Mouse (Mus musculus): ENCODE measurements around the gene Paqr9. TPM values are rescaled to one million over a fixed set of nuclear protein-coding genes. Genes with fewer than 3 reads are reported as not detected.

Gene Paqr9
- polyA plus RNA-seq, 1 experiment from 2014 or later, result 63.6 TPM

- no peak for ATAC-seq
- no peak for DNase-seq
- WGBS (ENCODE audit: insufficient replicate concordance), result 78% methylated on average over 4 of the region's 4 CpGs
Measured at GRCm38 (mm10) chr9:95570604-95571003, 11.1 kb downstream of the Paqr9 start.

GRCm38 (mm10) chr9:95571494-95571893 is 12.0 kb downstream of the Paqr9 start:
- no peak for DNase-seq
- Histone ChIP-seq H3K36me3 (replicated peaks; ENCODE audit: insufficient read depth, low read length) (no peaks in the 10 kb centered on the region), H3K4me2 (ENCODE audit: low read depth, low read length) (no peak overlapping the region), H3K9me3 (ENCODE audit: low read length) (no peaks in the 10 kb centered on the region), H3K4me1 (ENCODE audit: insufficient read depth) (peaks cover 5% of the 10 kb centered on the region; the same call in 1 of the 2 replicates), H3K9ac (replicated peaks) (no peak overlapping the region), H3K27ac (ENCODE audit: low read depth) (0 out of 2 replicates have a peak overlapping the region, but pooled peaks have one; percentile 16), H3K27me3 (ENCODE audit: insufficient read depth, low read length) (no peaks in the 10 kb centered on the region), H3K4me3 (ENCODE audit: low read depth, low read length) (no peak overlapping the region)
- ATAC-seq, result no peak
- WGBS (ENCODE audit: insufficient replicate concordance), result 82% methylated on average over 4 of the region's 4 CpGs
- TF ChIP-seq EP300 (IDR thresholded peaks at IDR 0.05; ENCODE audit: low read depth), result no peak
- TF ChIP-seq CTCF (IDR thresholded peaks at IDR 0.05; ENCODE audit: low read depth), result no peak

More at GRCm38 (mm10) chr9:95570604-95571003, 11.1 kb downstream of the Paqr9 start:
- H3K27me3 ChIP-seq (ENCODE audit: insufficient read depth, low read length), result no peaks in the 10 kb centered on the region
- peaks cover 7% of the 10 kb centered on the region; the same call in 1 of the 2 replicates for H3K4me1 ChIP-seq (ENCODE audit: insufficient read depth)
- TF ChIP-seq CTCF (IDR thresholded peaks at IDR 0.05; ENCODE audit: low read depth) (no peak), EP300 (IDR thresholded peaks at IDR 0.05; ENCODE audit: low read depth) (no peak)
- H3K4me2 ChIP-seq (ENCODE audit: low read depth, low read length), result no peak overlapping the region
- H3K9me3 ChIP-seq (ENCODE audit: low read length), result no peaks in the 10 kb centered on the region
- H3K27ac ChIP-seq (ENCODE audit: low read depth), result no peak overlapping the region
- H3K36me3 ChIP-seq (replicated peaks; ENCODE audit: insufficient read depth, low read length), result no peaks in the 10 kb centered on the region
- no peak overlapping the region for H3K9ac ChIP-seq (replicated peaks)
- no peak overlapping the region for H3K4me3 ChIP-seq (ENCODE audit: low read depth, low read length)

GRCm38 (mm10) chr9:95572558-95572957 is 13.1 kb downstream of the Paqr9 start:
- H3K4me2 ChIP-seq (ENCODE audit: low read depth, low read length), result no peak overlapping the region
- no peak overlapping the region for H3K27ac ChIP-seq (ENCODE audit: low read depth)
- H3K36me3 ChIP-seq (replicated peaks; ENCODE audit: insufficient read depth, low read length), result no peaks in the 10 kb centered on the region
- H3K4me1 ChIP-seq (ENCODE audit: insufficient read depth), result peaks cover 5% of the 10 kb centered on the region; the same call in 1 of the 2 replicates
- no peaks in the 10 kb centered on the region for H3K27me3 ChIP-seq (ENCODE audit: insufficient read depth, low read length)
- DNase-seq (no peak), ATAC-seq (peak; percentile 60; the same call in 1 of the 2 replicates)
- no peaks in the 10 kb centered on the region for H3K9me3 ChIP-seq (ENCODE audit: low read length)
- WGBS (ENCODE audit: insufficient replicate concordance), result 47% methylated on average over 5 of the region's 5 CpGs
- TF ChIP-seq EP300 (IDR thresholded peaks at IDR 0.05; ENCODE audit: low read depth), result no peak
- TF ChIP-seq CTCF (IDR thresholded peaks at IDR 0.05; ENCODE audit: low read depth), result no peak
- H3K4me3 ChIP-seq (ENCODE audit: low read depth, low read length), result no peak overlapping the region
- H3K9ac ChIP-seq (replicated peaks), result no peak overlapping the region

- H3K27ac ChIP-seq (ENCODE audit: low read depth), result no peak overlapping the region
- WGBS (ENCODE audit: insufficient replicate concordance), result 61% methylated on average over 4 of the region's 4 CpGs
- no peak overlapping the region for H3K9ac ChIP-seq (replicated peaks)
- no peaks in the 10 kb centered on the region for H3K36me3 ChIP-seq (replicated peaks; ENCODE audit: insufficient read depth, low read length)
- no peak for ATAC-seq
- no peak for TF ChIP-seq EP300 (IDR thresholded peaks at IDR 0.05; ENCODE audit: low read depth)
- no peak for TF ChIP-seq CTCF (IDR thresholded peaks at IDR 0.05; ENCODE audit: low read depth)
- no peak overlapping the region for H3K4me2 ChIP-seq (ENCODE audit: low read depth, low read length)
- H3K27me3 ChIP-seq (ENCODE audit: insufficient read depth, low read length), result no peaks in the 10 kb centered on the region
- no peaks in the 10 kb centered on the region for H3K9me3 ChIP-seq (ENCODE audit: low read length)
- no peak for DNase-seq
- H3K4me1 ChIP-seq (ENCODE audit: insufficient read depth), result peaks cover 5% of the 10 kb centered on the region; the same call in 1 of the 2 replicates
- H3K4me3 ChIP-seq (ENCODE audit: low read depth, low read length), result no peak overlapping the region
Measured at GRCm38 (mm10) chr9:95574116-95574515, 14.7 kb downstream of the Paqr9 start.

- Histone ChIP-seq H3K4me2 (ENCODE audit: low read depth, low read length) (no peak overlapping the region), H3K4me1 (ENCODE audit: insufficient read depth) (no peaks in the 10 kb centered on the region; the same call in 1 of the 2 replicates), H3K9ac (replicated peaks) (no peak overlapping the region), H3K9me3 (ENCODE audit: low read length) (no peaks in the 10 kb centered on the region), H3K4me3 (ENCODE audit: low read depth, low read length) (no peak overlapping the region), H3K36me3 (replicated peaks; ENCODE audit: insufficient read depth, low read length) (no peaks in the 10 kb centered on the region), H3K27ac (ENCODE audit: low read depth) (no peak overlapping the region), H3K27me3 (ENCODE audit: insufficient read depth, low read length) (no peaks in the 10 kb centered on the region)
- DNase-seq (no peak), ATAC-seq (no peak)
- TF ChIP-seq EP300 (IDR thresholded peaks at IDR 0.05; ENCODE audit: low read depth) (no peak), CTCF (IDR thresholded peaks at IDR 0.05; ENCODE audit: low read depth) (no peak)
- WGBS (ENCODE audit: insufficient replicate concordance), result 78% methylated on average over 6 of the region's 6 CpGs
Measured at GRCm38 (mm10) chr9:95577502-95577901, 18.0 kb downstream of the Paqr9 start.

GRCm38 (mm10) chr9:95578366-95578895 is 19.0 kb downstream of the Paqr9 start:
- no peaks in the 10 kb centered on the region for H3K4me1 ChIP-seq (ENCODE audit: insufficient read depth)
- no peaks in the 10 kb centered on the region for H3K27me3 ChIP-seq (ENCODE audit: insufficient read depth, low read length)
- no peak overlapping the region; the same call in 1 of the 2 replicates for H3K27ac ChIP-seq (ENCODE audit: low read depth)
- no peak overlapping the region for H3K9ac ChIP-seq (replicated peaks)
- H3K4me3 ChIP-seq (ENCODE audit: low read depth, low read length), result no peak overlapping the region
- H3K36me3 ChIP-seq (replicated peaks; ENCODE audit: insufficient read depth, low read length), result no peaks in the 10 kb centered on the region
- H3K4me2 ChIP-seq (ENCODE audit: low read depth, low read length), result no peak overlapping the region
- TF ChIP-seq CTCF (IDR thresholded peaks at IDR 0.05; ENCODE audit: low read depth), result no peak
- TF ChIP-seq EP300 (IDR thresholded peaks at IDR 0.05; ENCODE audit: low read depth), result no peak
- ATAC-seq, result no peak
- no peak for DNase-seq
- WGBS (ENCODE audit: insufficient replicate concordance), result 89% methylated on average over 5 of the region's 5 CpGs
- no peaks in the 10 kb centered on the region for H3K9me3 ChIP-seq (ENCODE audit: low read length)
